Mouse (Mus musculus): Measurements from ENCODE around the gene Ankrd49.

- no peak for TF ChIP-seq CTCF (IDR thresholded peaks at IDR 0.05; ENCODE audit: low read depth)
- TF ChIP-seq EP300 (optimal IDR thresholded peaks at IDR 0.05): no peak
Observed at GRCm38 (mm10) chr9:14751503-14752000, 33.1 kb downstream of the Ankrd49 start.
